Mouse (Mus musculus) midbrain, embryonic 12.5 days (tissue): ENCODE data around the gene Skint1. TPM values are rescaled to one million over a fixed set of nuclear protein-coding genes. Genes with fewer than 3 reads are reported as not detected.
"Not testable (repeated sequence)": the region's sequence is repeated elsewhere in the genome, so short reads cannot be mapped to it uniquely, and the experiment has no call there.

Experiments
- ATAC-seq: fragments of 200-750 bp; cut with Nextera tagmentation; 2 replicates; pipeline ENCODE4 v1.8.0; 2017; ENCODE audit warnings: low read depth, moderate TSS enrichment, moderate library complexity; ENCODE audit not compliant: low FRiP score
- H3K27ac ChIP-seq: fragments of 300-500 bp; sonication (generic); replicated peaks from 2 replicates; pipeline ENCODE4 v1.5.1; 2016; ENCODE audit warnings: mild to moderate bottlenecking
- H3K27me3 ChIP-seq: fragments of 300-500 bp; sonication (generic); 2 replicates; pipeline ENCODE4 v1.6.1; 2016; ENCODE audit warnings: mild to moderate bottlenecking
- H3K36me3 ChIP-seq: fragments of 300-500 bp; sonication (generic); 2 replicates; pipeline ENCODE4 v1.6.1; 2016
- H3K4me1 ChIP-seq: fragments of 300-500 bp; sonication (generic); 2 replicates; pipeline ENCODE4 v1.6.1; 2016
- H3K4me2 ChIP-seq: fragments of 300-500 bp; sonication (generic); replicated peaks from 2 replicates; pipeline ENCODE4 v1.6.1; 2016; ENCODE audit warnings: mild to moderate bottlenecking, moderate library complexity
- H3K4me3 ChIP-seq: fragments of 300-500 bp; sonication (generic); 2 replicates; pipeline ENCODE4 v1.5.1; 2016; ENCODE audit warnings: mild to moderate bottlenecking
- H3K9ac ChIP-seq: fragments of 300-500 bp; sonication (generic); replicated peaks from 2 replicates; pipeline ENCODE4 v1.6.1; 2016; ENCODE audit warnings: mild to moderate bottlenecking, moderate library complexity
- H3K9me3 ChIP-seq: fragments of 300-500 bp; sonication (generic); 2 replicates; pipeline ENCODE4 v1.6.1; 2016; ENCODE audit warnings: mild to moderate bottlenecking
- WGBS: fragments of 180-500 bp; shearing (Covaris S2); methylation state at CpG from one replicate; pipeline ENCODE4 v1.1.7; 2016; 5-methylcytosine and 5-hydroxymethylcytosine counted together
- polyA plus RNA-seq: library from polyadenylated mRNA; unstranded; fragments of >200 nt; fragmentation: Nextera tagmentation; extraction: Ambion mirVana; gene quantifications from 2 replicates; pipeline ENCODE4 v1.2.1, GENCODE M21; 2016

Skint1 gene
- not detected in 2 replicates for polyA plus RNA-seq

- no peak within 1 kb of the TSS for H3K4me2 ChIP-seq
- no peak within 1 kb of the TSS for H3K9ac ChIP-seq
- no peak for ATAC-seq
- H3K36me3 ChIP-seq: no peaks in the 10 kb centered on the region
- H3K27me3 ChIP-seq: no peaks in the 10 kb centered on the region
- H3K4me3 ChIP-seq: no peak within 1 kb of the TSS
- no peaks in the 10 kb centered on the region for H3K9me3 ChIP-seq
- no peak within 1 kb of the TSS for H3K27ac ChIP-seq
- H3K4me1 ChIP-seq: no peaks in the 10 kb centered on the region
Observed at GRCm38 (mm10) chr4:112005969-112006368, at the start of gene Skint1. Gene Skint1, plus strand, starts transcription at chr4:112006269.

- no peak overlapping the region for H3K27ac ChIP-seq
- no peaks in the 10 kb centered on the region for H3K9me3 ChIP-seq
- no peaks in the 10 kb centered on the region for H3K4me1 ChIP-seq
- no peaks in the 10 kb centered on the region for H3K27me3 ChIP-seq
- WGBS: 30% methylated on average over 1 of the region's 1 CpGs
- H3K4me2 ChIP-seq: no peak overlapping the region
- no peaks in the 10 kb centered on the region for H3K36me3 ChIP-seq
- H3K9ac ChIP-seq: no peak overlapping the region
- no peak for ATAC-seq
- no peak overlapping the region for H3K4me3 ChIP-seq
Observed at GRCm38 (mm10) chr4:111961309-111961708, 44.8 kb upstream of the Skint1 start.

GRCm38 (mm10) chr4:111963241-111963640 lies 42.8 kb upstream of the Skint1 start:
- 87% methylated on average over 1 of the region's 1 CpGs for WGBS
- not testable (repeated sequence) for H3K9me3 ChIP-seq, H3K4me2 ChIP-seq, H3K4me1 ChIP-seq, H3K27me3 ChIP-seq, H3K9ac ChIP-seq, H3K36me3 ChIP-seq, ATAC-seq, H3K4me3 ChIP-seq, H3K27ac ChIP-seq

- no peak overlapping the region for H3K9ac ChIP-seq
- no peaks in the 10 kb centered on the region for H3K27me3 ChIP-seq
- H3K36me3 ChIP-seq: no peaks in the 10 kb centered on the region
- H3K9me3 ChIP-seq: no peaks in the 10 kb centered on the region
- WGBS: 74% methylated on average over 3 of the region's 3 CpGs
- no peak overlapping the region for H3K4me2 ChIP-seq
- H3K4me1 ChIP-seq: no peaks in the 10 kb centered on the region
- H3K27ac ChIP-seq: no peak overlapping the region
- no peak for ATAC-seq
- no peak overlapping the region for H3K4me3 ChIP-seq
Observed at GRCm38 (mm10) chr4:111963669-111964068, 42.4 kb upstream of the Skint1 start.

GRCm38 (mm10) chr4:111972623-111973022 lies 33.4 kb upstream of the Skint1 start, which contains the start of gene Skint7:
Gene Skint7, plus strand, starts transcription at chr4:111972923.
- no peaks in the 10 kb centered on the region for H3K36me3 ChIP-seq
- no peak within 1 kb of the TSS for H3K4me2 ChIP-seq
- no peak within 1 kb of the TSS for H3K9ac ChIP-seq
- H3K9me3 ChIP-seq: no peaks in the 10 kb centered on the region
- H3K27me3 ChIP-seq: no peaks in the 10 kb centered on the region
- no peaks in the 10 kb centered on the region for H3K4me1 ChIP-seq
- WGBS: 98% methylated on average over 1 of the region's 1 CpGs
- ATAC-seq: no peak
- no peak within 1 kb of the TSS for H3K27ac ChIP-seq
- H3K4me3 ChIP-seq: no peak within 1 kb of the TSS

GRCm38 (mm10) chr4:112071716-112072115 lies 65.6 kb downstream of the Skint1 start, which contains the start of gene Skint4:
Gene Skint4, plus strand, starts transcription at chr4:112072016.
- Histone ChIP-seq H3K4me1 (no peaks in the 10 kb centered on the region), H3K9me3 (0 out of 2 replicates have a peak, but pooled peaks cover 8% of the 10 kb centered on the region)
- no peak for ATAC-seq

More at GRCm38 (mm10) chr4:112071716-112072115, 65.6 kb downstream of the Skint1 start, which contains the start of gene Skint4:
- Histone ChIP-seq H3K9ac (no peak within 1 kb of the TSS), H3K27me3 (no peaks in the 10 kb centered on the region), H3K27ac (no peak within 1 kb of the TSS), H3K36me3 (no peaks in the 10 kb centered on the region), H3K4me2 (no peak within 1 kb of the TSS), H3K4me3 (no peak within 1 kb of the TSS)

Other genes starting within 250 kb of the Skint1 start
- not detected in 2 replicates for gene Slc5a9, start 103.4 kb upstream of the Skint1 start, polyA plus RNA-seq
- not detected in 2 replicates for gene Skint8, start 86.9 kb upstream of the Skint1 start, polyA plus RNA-seq
- not detected in 2 replicates for gene Skint7, start 33.3 kb upstream of the Skint1 start, polyA plus RNA-seq
- gene Skint4, start 65.7 kb downstream of the Skint1 start, polyA plus RNA-seq: not detected in 2 replicates
- gene Skint3, start 226.0 kb downstream of the Skint1 start, polyA plus RNA-seq: not detected in 2 replicates